Mouse (Mus musculus): ENCODE measurements around the gene Spint1. TPM values are rescaled to one million over a fixed set of nuclear protein-coding genes. Genes with fewer than 3 reads are reported as not detected.
A peak's percentile ranks its signal among the peaks of the same experiment; 100 is the strongest.

Gene Spint1
- polyA plus RNA-seq, 1 experiment, result 86.7 TPM

DNA sequence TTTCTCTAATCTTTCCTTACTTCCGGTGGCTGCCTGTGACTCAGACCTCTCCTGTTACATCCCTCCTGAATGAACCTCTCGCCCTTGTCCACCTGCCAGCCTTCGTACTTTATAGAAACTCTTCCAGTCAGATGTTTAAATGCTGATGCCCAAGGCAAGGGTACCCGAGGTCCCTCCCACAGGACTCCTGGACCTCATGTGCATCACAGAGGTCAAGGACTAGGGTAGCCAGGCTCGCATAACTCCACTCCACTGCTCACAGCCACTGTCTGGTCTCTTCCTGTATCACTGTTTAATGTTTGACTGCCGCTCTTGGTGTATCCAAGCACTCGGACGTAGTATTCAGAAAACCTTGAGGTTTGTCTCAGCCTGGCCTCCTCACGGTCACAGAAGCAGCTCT, 5.4 kb downstream of the Spint1 start:
- DNase-seq, result peak; percentile 86
- Histone ChIP-seq H3K36me3 (ENCODE audit: control insufficient read depth, insufficient read depth, low read length) (no peaks in the 10 kb centered on the region; the same call in 1 of the 2 replicates), H3K27me3 (replicated peaks; ENCODE audit: control insufficient read depth, insufficient read depth, low read length) (no peaks in the 10 kb centered on the region), H3K4me1 (ENCODE audit: control insufficient read depth, insufficient read depth, low read length) (peaks cover 20% of the 10 kb centered on the region; the same call in 1 of the 2 replicates), H3K4me3 (ENCODE audit: insufficient read depth, low read depth, low read length) (no peak overlapping the region), H3K27ac (ENCODE audit: insufficient read depth, low read depth, low read length) (no peak overlapping the region)
- WGBS, result 35% methylated on average over 9 of the region's 9 CpGs
- TF ChIP-seq CTCF (conservative IDR thresholded peaks at IDR 0.05; ENCODE audit: insufficient read depth, insufficient read length, low read depth, low read length), result no peak
- TF ChIP-seq POLR2A (IDR thresholded peaks at IDR 0.05; ENCODE audit: low read depth, low read length), result no peak

- no peak for DNase-seq
- Histone ChIP-seq H3K4me1 (ENCODE audit: control insufficient read depth, insufficient read depth, low read length) (peaks cover 13% of the 10 kb centered on the region; the same call in 1 of the 2 replicates), H3K27ac (ENCODE audit: insufficient read depth, low read depth, low read length) (no peak overlapping the region), H3K36me3 (ENCODE audit: control insufficient read depth, insufficient read depth, low read length) (no peaks in the 10 kb centered on the region; the same call in 1 of the 2 replicates), H3K4me3 (ENCODE audit: insufficient read depth, low read depth, low read length) (no peak overlapping the region), H3K27me3 (replicated peaks; ENCODE audit: control insufficient read depth, insufficient read depth, low read length) (no peaks in the 10 kb centered on the region)
- 59% methylated on average over 7 of the region's 7 CpGs for WGBS
- TF ChIP-seq CTCF (conservative IDR thresholded peaks at IDR 0.05; ENCODE audit: insufficient read depth, insufficient read length, low read depth, low read length), result no peak
- no peak for TF ChIP-seq POLR2A (IDR thresholded peaks at IDR 0.05; ENCODE audit: low read depth, low read length)
Observed at GRCm38 (mm10) chr2:119245246-119245645, 8.1 kb downstream of the Spint1 start.

DNA sequence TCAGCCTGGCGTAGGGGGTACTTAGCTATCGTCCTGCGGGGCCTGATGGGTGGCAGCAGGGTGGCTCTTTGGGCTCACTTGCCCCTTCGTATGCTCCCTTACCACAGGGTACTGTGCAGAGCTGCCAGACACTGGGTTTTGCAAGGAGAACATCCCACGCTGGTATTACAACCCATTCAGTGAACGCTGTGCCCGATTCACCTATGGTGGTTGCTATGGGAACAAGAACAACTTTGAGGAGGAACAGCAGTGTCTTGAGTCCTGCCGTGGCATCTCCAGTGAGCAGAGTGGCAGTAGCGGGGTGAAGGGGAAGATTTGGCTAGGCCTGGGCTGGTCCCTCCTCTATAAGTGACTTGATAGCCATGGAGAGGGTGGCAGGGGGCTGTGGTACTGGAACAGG, 10.7 kb downstream of the Spint1 start:
- no peak overlapping the region for H3K4me3 ChIP-seq (ENCODE audit: insufficient read depth, low read depth, low read length)
- no peaks in the 10 kb centered on the region for H3K27me3 ChIP-seq (replicated peaks; ENCODE audit: control insufficient read depth, insufficient read depth, low read length)
- H3K36me3 ChIP-seq (ENCODE audit: control insufficient read depth, insufficient read depth, low read length), result no peaks in the 10 kb centered on the region; the same call in 1 of the 2 replicates
- TF ChIP-seq CTCF (conservative IDR thresholded peaks at IDR 0.05; ENCODE audit: insufficient read depth, insufficient read length, low read depth, low read length) (no peak), POLR2A (IDR thresholded peaks at IDR 0.05; ENCODE audit: low read depth, low read length) (no peak)
- 82% methylated on average over 9 of the region's 9 CpGs for WGBS
- DNase-seq, result no peak
- H3K4me1 ChIP-seq (ENCODE audit: control insufficient read depth, insufficient read depth, low read length), result peaks cover 16% of the 10 kb centered on the region; the same call in 1 of the 2 replicates
- H3K27ac ChIP-seq (ENCODE audit: insufficient read depth, low read depth, low read length), result no peak overlapping the region

GRCm38 (mm10) chr2:119249592-119250061, 12.5 kb downstream of the Spint1 start:
- Histone ChIP-seq H3K4me1 (ENCODE audit: control insufficient read depth, insufficient read depth, low read length) (peaks cover 16% of the 10 kb centered on the region; the same call in 1 of the 2 replicates), H3K36me3 (ENCODE audit: control insufficient read depth, insufficient read depth, low read length) (no peaks in the 10 kb centered on the region), H3K27me3 (replicated peaks; ENCODE audit: control insufficient read depth, insufficient read depth, low read length) (no peaks in the 10 kb centered on the region), H3K4me3 (ENCODE audit: insufficient read depth, low read depth, low read length) (no peak overlapping the region), H3K27ac (ENCODE audit: insufficient read depth, low read depth, low read length) (peak overlapping the region; percentile 8; the same call in 1 of the 2 replicates)
- DNase-seq, result peak; percentile 69
- 30% methylated on average over 4 of the region's 4 CpGs for WGBS
- TF ChIP-seq CTCF (conservative IDR thresholded peaks at IDR 0.05; ENCODE audit: insufficient read depth, insufficient read length, low read depth, low read length) (no peak), POLR2A (IDR thresholded peaks at IDR 0.05; ENCODE audit: low read depth, low read length) (no peak)

DNA sequence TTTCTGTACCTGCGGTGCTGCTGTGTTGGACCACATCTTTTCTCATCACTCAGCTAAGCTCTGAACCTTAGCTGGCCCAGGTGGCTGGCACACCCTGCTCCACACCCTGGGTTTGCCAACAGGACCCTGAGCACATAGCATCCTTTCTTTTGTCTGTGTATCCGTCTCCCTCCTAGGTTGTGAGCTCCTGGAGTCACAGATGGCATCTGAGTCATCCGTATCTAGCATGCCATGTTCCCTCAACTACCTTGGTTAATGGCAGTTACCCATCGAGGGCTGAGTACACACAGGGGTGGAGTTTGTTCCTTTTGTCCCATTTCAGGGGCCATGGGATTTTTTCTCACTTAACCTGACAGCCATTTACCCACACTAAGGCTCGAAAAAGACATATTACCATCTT, 13.2 kb downstream of the Spint1 start:
- 46% methylated on average over 5 of the region's 5 CpGs for WGBS
- no peaks in the 10 kb centered on the region for H3K36me3 ChIP-seq (ENCODE audit: control insufficient read depth, insufficient read depth, low read length)
- peaks cover 16% of the 10 kb centered on the region; the same call in 1 of the 2 replicates for H3K4me1 ChIP-seq (ENCODE audit: control insufficient read depth, insufficient read depth, low read length)
- TF ChIP-seq POLR2A (IDR thresholded peaks at IDR 0.05; ENCODE audit: low read depth, low read length) (no peak), CTCF (conservative IDR thresholded peaks at IDR 0.05; ENCODE audit: insufficient read depth, insufficient read length, low read depth, low read length) (no peak)
- no peak for DNase-seq
- H3K27me3 ChIP-seq (replicated peaks; ENCODE audit: control insufficient read depth, insufficient read depth, low read length), result no peaks in the 10 kb centered on the region
- H3K4me3 ChIP-seq (ENCODE audit: insufficient read depth, low read depth, low read length), result no peak overlapping the region
- peak overlapping the region; percentile 9; the same call in 1 of the 2 replicates for H3K27ac ChIP-seq (ENCODE audit: insufficient read depth, low read depth, low read length)

- Histone ChIP-seq H3K36me3 (ENCODE audit: control insufficient read depth, insufficient read depth, low read length) (no peaks in the 10 kb centered on the region), H3K4me1 (ENCODE audit: control insufficient read depth, insufficient read depth, low read length) (peaks cover 16% of the 10 kb centered on the region; the same call in 1 of the 2 replicates), H3K27ac (ENCODE audit: insufficient read depth, low read depth, low read length) (peak overlapping the region; percentile 72), H3K4me3 (ENCODE audit: insufficient read depth, low read depth, low read length) (no peak overlapping the region), H3K27me3 (replicated peaks; ENCODE audit: control insufficient read depth, insufficient read depth, low read length) (no peaks in the 10 kb centered on the region)
- WGBS, result 7% methylated on average over 11 of the region's 11 CpGs
- peak; percentile 95 for TF ChIP-seq CTCF (conservative IDR thresholded peaks at IDR 0.05; ENCODE audit: insufficient read depth, insufficient read length, low read depth, low read length)
- TF ChIP-seq POLR2A (IDR thresholded peaks at IDR 0.05; ENCODE audit: low read depth, low read length), result no peak
- DNase-seq, result peak; percentile 94
Observed at GRCm38 (mm10) chr2:119250826-119251478, 13.8 kb downstream of the Spint1 start.

- DNase-seq, result no peak
- Histone ChIP-seq H3K27me3 (replicated peaks; ENCODE audit: control insufficient read depth, insufficient read depth, low read length) (no peaks in the 10 kb centered on the region), H3K4me1 (ENCODE audit: control insufficient read depth, insufficient read depth, low read length) (peaks cover 11% of the 10 kb centered on the region; the same call in 1 of the 2 replicates), H3K27ac (ENCODE audit: insufficient read depth, low read depth, low read length) (no peak overlapping the region), H3K4me3 (ENCODE audit: insufficient read depth, low read depth, low read length) (no peak overlapping the region), H3K36me3 (ENCODE audit: control insufficient read depth, insufficient read depth, low read length) (no peaks in the 10 kb centered on the region)
- no peak for TF ChIP-seq CTCF (conservative IDR thresholded peaks at IDR 0.05; ENCODE audit: insufficient read depth, insufficient read length, low read depth, low read length)
- no peak for TF ChIP-seq POLR2A (IDR thresholded peaks at IDR 0.05; ENCODE audit: low read depth, low read length)
- 27% methylated on average over 7 of the region's 7 CpGs for WGBS
Observed at GRCm38 (mm10) chr2:119254976-119255375, 17.8 kb downstream of the Spint1 start.
